Mouse (Mus musculus): ENCODE results near the gene Hunk.

- TF ChIP-seq POLR2A (IDR thresholded peaks at IDR 0.05; ENCODE audit: extremely low read depth, insufficient read depth, low read length) (no peak), CTCF (IDR thresholded peaks at IDR 0.05; ENCODE audit: extremely low read depth, insufficient read depth, low read length) (no peak)
Measured at GRCm38 (mm10) chr16:90427838-90428630, 42.2 kb downstream of the Hunk start.

Data from cortical plate, adult 2 months (tissue).